Mouse (Mus musculus) T-helper 17 cell (primary cell): ENCODE data around the gene Lmod2.

Experiments used
- in situ Hi-C, 2 experiments: fragments of 300-600 bp; cut with MboI, MseI; formaldehyde crosslinking; loops; 1 replicate in 1 of 2; 2 replicates in 1 of 2; pipeline ENCODE4 v1.15.1; 2025; ENCODE audit warnings: high pct_unique_total_duplicates in 2 of 2

Gene Lmod2

GRCm38 (mm10) chr6:24597500-24597899 is at the start of gene Lmod2:
Gene Lmod2, plus strand, starts transcription at chr6:24597762.
- in situ Hi-C loops, result no loop called here

GRCm38 (mm10) chr6:24549801-24550200 is 47.8 kb upstream of the Lmod2 start:
- in situ Hi-C loops, result no loop called here

GRCm38 (mm10) chr6:24552046-24552445 is 45.5 kb upstream of the Lmod2 start:
- in situ Hi-C loops, result no loop called here

GRCm38 (mm10) chr6:24554427-24555086 is 43.0 kb upstream of the Lmod2 start:
- in situ Hi-C loops, result no loop called here

GRCm38 (mm10) chr6:24555488-24555887 is 42.1 kb upstream of the Lmod2 start:
- in situ Hi-C loops, result no loop called here

GRCm38 (mm10) chr6:24564081-24564480 is 33.5 kb upstream of the Lmod2 start:
- in situ Hi-C loops, result no loop called here

- in situ Hi-C loops, result no loop called here
These were observed 32.7 kb upstream of the Lmod2 start for GRCm38 (mm10) chr6:24564886-24565285.

- in situ Hi-C loops, result no loop called here
These were observed 28.6 kb upstream of the Lmod2 start for GRCm38 (mm10) chr6:24568963-24569362.

- in situ Hi-C loops, result no loop called here
These were observed 27.9 kb upstream of the Lmod2 start for GRCm38 (mm10) chr6:24569711-24570110.

GRCm38 (mm10) chr6:24570278-24570677 is 27.3 kb upstream of the Lmod2 start:
- in situ Hi-C loops, result no loop called here

GRCm38 (mm10) chr6:24571126-24571525 is 26.4 kb upstream of the Lmod2 start:
- in situ Hi-C loops, result no loop called here

- in situ Hi-C loops, result no loop called here
These were observed 25.1 kb upstream of the Lmod2 start for GRCm38 (mm10) chr6:24572431-24572830.

- in situ Hi-C loops, result no loop called here
These were observed 24.2 kb upstream of the Lmod2 start for GRCm38 (mm10) chr6:24573319-24573718.

GRCm38 (mm10) chr6:24583456-24583855 is 14.1 kb upstream of the Lmod2 start:
- in situ Hi-C loops, result no loop called here

- in situ Hi-C loops, result no loop called here
These were observed 11.9 kb upstream of the Lmod2 start for GRCm38 (mm10) chr6:24585431-24586310.

GRCm38 (mm10) chr6:24586885-24587284 is 10.7 kb upstream of the Lmod2 start:
- in situ Hi-C loops, result no loop called here

- in situ Hi-C loops, result no loop called here
These were observed 7.3 kb upstream of the Lmod2 start for GRCm38 (mm10) chr6:24590282-24590681.

GRCm38 (mm10) chr6:24591525-24592218 is 5.9 kb upstream of the Lmod2 start:
- in situ Hi-C loops, result no loop called here

GRCm38 (mm10) chr6:24599179-24599578 is 1.6 kb downstream of the Lmod2 start:
- in situ Hi-C loops, result no loop called here

GRCm38 (mm10) chr6:24599639-24600038 is 2.1 kb downstream of the Lmod2 start:
- in situ Hi-C loops, result no loop called here

- in situ Hi-C loops, result no loop called here
These were observed 2.6 kb downstream of the Lmod2 start for GRCm38 (mm10) chr6:24600134-24600533.

- in situ Hi-C loops, result no loop called here
These were observed 3.2 kb downstream of the Lmod2 start for GRCm38 (mm10) chr6:24600726-24601125.
